In genomic region chr12:111535281-111535680, GRCm38 (mm10) we compare ENCODE assay signal across 10 mouse cellular contexts. TPM values are rescaled to one million over a fixed set of nuclear protein-coding genes. Genes with fewer than 3 reads are reported as not detected.
DNase-seq lines count a peak whose midpoint lies in the region; ATAC-seq lines count a peak whose summit lies in the region.
"Had no signal": no experiment of that assay in that cellular context is flagged by ENCODE, and none has a peak within 500 bp of the region (broad histone marks: within the 10 kb centered on the region; RNA-seq: fewer than 3 reads in every experiment).

No protein-coding gene starts in this region.

- H3K27me3 ChIP-seq in heart, embryonic 13.5 days (replicated peaks), result no peaks in the 10 kb centered on the region

- H3K36me3 ChIP-seq in heart, embryonic 13.5 days, result peaks cover 14% of the 10 kb centered on the region

- no peaks in the 10 kb centered on the region for H3K9me3 ChIP-seq in heart, embryonic 13.5 days

- 36% methylated on average over 6 of the region's 6 CpGs for WGBS in heart, embryonic 13.5 days

- no peak overlapping the region for H3K4me3 ChIP-seq in heart, embryonic 13.5 days

- intact Hi-C loops in heart, postnatal 10 days (cut with DNase I), result no loop called here

- no peak for DNase-seq in heart, postnatal 10 days
- peak; percentile 50 for DNase-seq in 416B (ENCODE audit: low read depth)
- DNase-seq in lung, postnatal 36 days, result peak; percentile 58
- no peak for DNase-seq in layer of hippocampus, adult 18-20 months (ENCODE audit: low spot score in 2 of 2)
- no peak for DNase-seq in gastrocnemius, postnatal 4 days (ENCODE audit: low spot score in 2 of 2)
- no peak for DNase-seq in gastrocnemius, adult 8-10 months (ENCODE audit: low spot score in 2 of 2)
- DNase-seq: gastrocnemius, postnatal 10 days; kidney, adult 9 months had no signal

- H3K4me2 ChIP-seq in heart, embryonic 13.5 days, result peak overlapping the region; percentile 1

- ATAC-seq in heart, embryonic 13.5 days (ENCODE audit: extremely low read depth, insufficient number of reproducible peaks, low FRiP score, low TSS enrichment), result no peak
- ATAC-seq in erythroblast, adult 5-6 weeks (replicated peaks; ENCODE audit: low FRiP score, poor library complexity, severe bottlenecking), result peak; percentile 67

- peaks cover 43% of the 10 kb centered on the region for H3K4me1 ChIP-seq in heart, embryonic 13.5 days

- H3K27ac ChIP-seq in heart, embryonic 13.5 days (replicated peaks), result peak overlapping the region; percentile 38

- H3K9ac ChIP-seq in heart, embryonic 13.5 days, result no peak overlapping the region

RNA-seq across cellular contexts. Expression of gene Eif5, which starts 2.5 kb away (rescaled TPM):
- polyA plus RNA-seq in heart, embryonic 13.5 days (2015; fragmentation: Nextera tagmentation; extraction: Ambion mirVana), result 389 and 441 TPM in 2 replicates
- total RNA-seq in heart, postnatal 10 days (2021), result 100 to 1,000 TPM; 196 to 199 TPM
- 1,226 and 1,283 TPM in 2 replicates for total RNA-seq in erythroblast, adult 5-6 weeks (2015; ENCODE audit: low replicate concordance)
- total RNA-seq in erythroblast, adult 5-6 weeks (2017; ENCODE audit: low replicate concordance), result 1,807 and 1,822 TPM in 2 replicates
- 100 to 1,000 TPM; 254 to 262 TPM for total RNA-seq in layer of hippocampus, adult 18-20 months (2021)
- total RNA-seq in gastrocnemius, postnatal 4 days (2021), result 100 to 1,000 TPM; 157 to 160 TPM
- 100 to 1,000 TPM; 151 to 194 (median 168) TPM for total RNA-seq in gastrocnemius, adult 8-10 months (2022)

RNA-seq across cellular contexts. Expression of gene Mark3, which starts 39.0 kb away (rescaled TPM):
- 25.7 and 28.0 TPM in 2 replicates for polyA plus RNA-seq in heart, embryonic 13.5 days (2015; fragmentation: Nextera tagmentation; extraction: Ambion mirVana)
- total RNA-seq in heart, postnatal 10 days (2021), result 10 to 100 TPM; 71.0 to 71.7 TPM
- 124 and 158 TPM in 2 replicates for total RNA-seq in erythroblast, adult 5-6 weeks (2015; ENCODE audit: low replicate concordance)
- 138 and 180 TPM in 2 replicates for total RNA-seq in erythroblast, adult 5-6 weeks (2017; ENCODE audit: low replicate concordance)
- 10 to 100 TPM; 92.2 to 92.3 TPM for total RNA-seq in layer of hippocampus, adult 18-20 months (2021)
- 10 to 100 TPM; 62.1 to 72.5 TPM for total RNA-seq in gastrocnemius, postnatal 4 days (2021)
- total RNA-seq in gastrocnemius, adult 8-10 months (2022), result 10 to 100 TPM; 45.6 to 57.4 (median 48.2) TPM

RNA-seq across cellular contexts. Expression of gene Gm266, which starts 49.7 kb away (rescaled TPM):
- 2.1 and 2.5 TPM in 2 replicates for polyA plus RNA-seq in heart, embryonic 13.5 days (2015; fragmentation: Nextera tagmentation; extraction: Ambion mirVana)
- 1 to 10 TPM; 2.2 to 2.4 TPM for total RNA-seq in heart, postnatal 10 days (2021)
- not detected in 2 replicates for total RNA-seq in erythroblast, adult 5-6 weeks (2015; ENCODE audit: low replicate concordance)
- not detected in 2 replicates for total RNA-seq in erythroblast, adult 5-6 weeks (2017; ENCODE audit: low replicate concordance)
- total RNA-seq in layer of hippocampus, adult 18-20 months (2021), result 1 to 10 TPM; 3.7 to 3.9 TPM
- total RNA-seq in gastrocnemius, postnatal 4 days (2021), result 1 to 10 TPM; 6.9 to 7.5 TPM
- total RNA-seq in gastrocnemius, adult 8-10 months (2022), result under 1 TPM in 3 of 4 experiments, not detected in 1; 0.27 to 0.34 (median 0.31) TPM

Comparison
In these comparisons a context has a peak if more than half of its experiments do, and no peak if none do; other contexts are left out.
1. DNase-seq: peak in 416B (single experiment) and lung, postnatal 36 days (single experiment); none in heart, postnatal 10 days (0 of 2), layer of hippocampus, adult 18-20 months (0 of 2), gastrocnemius, postnatal 4 days (0 of 2) and gastrocnemius, adult 8-10 months (0 of 2).
2. RNA of gene Eif5, which starts 2.5 kb away (total RNA-seq): 1,226 to 1,822 TPM in erythroblast, adult 5-6 weeks; 254 to 262 TPM in layer of hippocampus, adult 18-20 months, 196 to 199 TPM in heart, postnatal 10 days, 151 to 194 TPM in gastrocnemius, adult 8-10 months and 157 to 160 TPM in gastrocnemius, postnatal 4 days; every median in the first group is over 4 times any median in the second.